Mouse (Mus musculus): Measurements from ENCODE around the gene Tln1. TPM values are rescaled to one million over a fixed set of nuclear protein-coding genes. Genes with fewer than 3 reads are reported as not detected.
"Not testable (repeated sequence)": the region's sequence is repeated elsewhere in the genome, so short reads cannot be mapped to it uniquely, and the experiment has no call there.

Gene Tln1
- polyA plus RNA-seq, 1 experiment, result 44.9 TPM

DNA sequence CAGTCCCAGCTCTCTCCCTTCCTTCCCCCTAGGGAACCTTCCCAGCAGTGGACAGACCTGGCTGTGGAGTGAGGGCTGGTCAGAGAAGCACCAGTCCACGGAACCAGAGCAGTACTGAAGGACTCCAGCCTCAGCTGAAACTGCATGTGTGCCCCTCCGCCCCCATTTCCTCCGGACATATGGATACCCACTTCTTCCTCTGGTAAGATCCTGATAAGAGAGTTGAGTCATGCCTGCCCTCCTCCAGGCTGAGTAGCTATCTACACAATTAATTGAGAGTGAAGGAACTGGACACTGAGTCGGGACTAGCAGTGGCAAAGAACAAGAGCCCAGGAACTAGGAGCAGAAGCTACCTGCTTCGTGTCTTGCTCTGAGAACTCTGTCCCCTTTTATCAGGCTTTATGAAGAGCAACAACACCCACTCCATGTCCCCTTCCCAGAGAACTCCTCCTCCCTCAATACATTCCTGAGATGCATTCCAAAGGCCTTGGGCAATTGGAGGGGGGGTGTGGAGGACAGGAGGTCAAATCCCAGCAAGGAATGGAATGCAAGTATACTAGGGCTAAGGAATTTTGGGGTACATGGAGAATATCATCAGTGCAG lies 4.4 kb downstream of the Tln1 start:
- peak overlapping the region; percentile 41; the same call in 1 of the 2 replicates for H3K27ac ChIP-seq (ENCODE audit: control insufficient read depth, insufficient read depth, low read depth, low read length)
- peaks cover 2% of the 10 kb centered on the region for H3K36me3 ChIP-seq (ENCODE audit: control insufficient read depth, insufficient read depth, low read length)
- peaks cover 13% of the 10 kb centered on the region for H3K4me1 ChIP-seq (ENCODE audit: control insufficient read depth, insufficient read depth, low read length)
- H3K27me3 ChIP-seq (ENCODE audit: control insufficient read depth, insufficient read depth, low read length), result no peaks in the 10 kb centered on the region
- no peak overlapping the region for H3K4me3 ChIP-seq (ENCODE audit: control insufficient read depth, low read depth, low read length)
- TF ChIP-seq CTCF (IDR thresholded peaks at IDR 0.05; ENCODE audit: control insufficient read depth, insufficient read depth, insufficient replicate concordance, low read depth, low read length) (no peak), POLR2A (IDR thresholded peaks at IDR 0.05; ENCODE audit: control insufficient read depth, low read depth, low read length) (no peak)

DNA sequence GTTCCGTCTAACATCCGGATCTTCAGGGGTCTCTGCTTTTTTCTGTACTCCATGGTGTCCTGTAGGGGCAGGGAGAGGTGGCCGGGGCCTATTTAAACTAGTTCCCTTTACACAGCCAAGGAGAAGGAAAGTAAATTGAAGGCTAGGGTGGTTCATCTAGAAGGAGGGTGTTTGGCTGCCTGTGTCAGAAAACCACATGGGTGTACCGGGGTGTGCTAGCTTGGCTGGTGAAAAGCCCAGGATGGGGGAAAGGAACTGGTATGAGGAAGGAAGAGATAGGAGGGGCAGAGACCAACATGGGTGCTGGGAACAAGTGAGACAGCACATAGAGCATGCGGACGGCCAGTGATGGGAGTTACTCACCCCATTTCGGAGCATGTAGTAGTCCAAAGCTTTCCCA lies 6.6 kb downstream of the Tln1 start:
- no peaks in the 10 kb centered on the region for H3K27me3 ChIP-seq (ENCODE audit: control insufficient read depth, insufficient read depth, low read length)
- TF ChIP-seq CTCF (IDR thresholded peaks at IDR 0.05; ENCODE audit: control insufficient read depth, insufficient read depth, insufficient replicate concordance, low read depth, low read length) (no peak), POLR2A (IDR thresholded peaks at IDR 0.05; ENCODE audit: control insufficient read depth, low read depth, low read length) (no peak)
- peak overlapping the region; percentile 58; the same call in 1 of the 2 replicates for H3K4me3 ChIP-seq (ENCODE audit: control insufficient read depth, low read depth, low read length)
- peaks cover 8% of the 10 kb centered on the region for H3K4me1 ChIP-seq (ENCODE audit: control insufficient read depth, insufficient read depth, low read length)
- no peak overlapping the region for H3K27ac ChIP-seq (ENCODE audit: control insufficient read depth, insufficient read depth, low read depth, low read length)
- peaks cover 4% of the 10 kb centered on the region for H3K36me3 ChIP-seq (ENCODE audit: control insufficient read depth, insufficient read depth, low read length)

DNA sequence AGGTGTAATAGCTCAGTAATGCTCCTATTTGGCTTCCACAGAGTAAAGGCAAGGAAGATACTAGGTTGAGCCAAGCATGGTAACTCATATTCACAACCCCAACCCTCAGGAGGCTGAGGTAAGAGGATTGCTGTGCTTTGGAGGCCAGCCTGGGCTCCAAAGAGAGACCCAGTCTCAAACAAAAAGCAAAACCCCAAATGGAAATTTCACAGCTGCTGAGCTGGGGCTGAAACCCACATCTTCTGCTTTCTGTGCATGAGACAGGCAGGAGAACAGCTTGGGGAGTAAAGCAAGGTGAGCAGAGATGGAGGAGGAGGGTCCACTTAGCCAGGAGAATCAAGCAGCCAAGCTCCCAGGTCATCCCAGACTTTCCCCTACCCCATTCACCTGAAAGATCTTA lies 8.6 kb downstream of the Tln1 start:
- Histone ChIP-seq H3K36me3 (ENCODE audit: control insufficient read depth, insufficient read depth, low read length) (peaks cover 4% of the 10 kb centered on the region), H3K27ac (ENCODE audit: control insufficient read depth, insufficient read depth, low read depth, low read length) (no peak overlapping the region), H3K27me3 (ENCODE audit: control insufficient read depth, insufficient read depth, low read length) (no peaks in the 10 kb centered on the region), H3K4me1 (ENCODE audit: control insufficient read depth, insufficient read depth, low read length) (peaks cover 1% of the 10 kb centered on the region; the same call in 1 of the 2 replicates), H3K4me3 (ENCODE audit: control insufficient read depth, low read depth, low read length) (no peak overlapping the region)
- TF ChIP-seq CTCF (IDR thresholded peaks at IDR 0.05; ENCODE audit: control insufficient read depth, insufficient read depth, insufficient replicate concordance, low read depth, low read length) (no peak), POLR2A (IDR thresholded peaks at IDR 0.05; ENCODE audit: control insufficient read depth, low read depth, low read length) (no peak)

DNA sequence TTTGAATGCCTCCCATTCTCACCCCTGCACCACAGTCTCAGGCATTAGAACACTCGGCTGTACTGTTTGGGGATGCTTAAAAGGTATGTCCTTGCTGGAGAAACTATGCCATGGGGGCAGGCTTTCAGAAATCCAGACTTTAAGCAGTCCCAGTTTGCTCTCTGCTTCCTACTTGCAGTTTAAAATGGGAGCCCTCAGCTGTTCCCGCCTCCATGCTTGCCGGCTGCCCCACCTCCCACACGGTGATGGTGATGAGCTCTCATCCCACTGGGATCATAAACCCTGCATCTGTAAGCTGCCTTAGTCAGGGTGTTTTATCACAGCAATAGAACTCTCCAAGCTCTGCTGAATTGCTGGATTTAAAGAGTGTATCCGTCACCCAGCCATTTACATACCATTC lies 10.1 kb downstream of the Tln1 start:
- Histone ChIP-seq H3K27me3 (ENCODE audit: control insufficient read depth, insufficient read depth, low read length) (no peaks in the 10 kb centered on the region), H3K27ac (ENCODE audit: control insufficient read depth, insufficient read depth, low read depth, low read length) (no peak overlapping the region), H3K36me3 (ENCODE audit: control insufficient read depth, insufficient read depth, low read length) (peaks cover 9% of the 10 kb centered on the region), H3K4me3 (ENCODE audit: control insufficient read depth, low read depth, low read length) (no peak overlapping the region), H3K4me1 (ENCODE audit: control insufficient read depth, insufficient read depth, low read length) (no peaks in the 10 kb centered on the region)
- TF ChIP-seq POLR2A (IDR thresholded peaks at IDR 0.05; ENCODE audit: control insufficient read depth, low read depth, low read length), result no peak
- TF ChIP-seq CTCF (IDR thresholded peaks at IDR 0.05; ENCODE audit: control insufficient read depth, insufficient read depth, insufficient replicate concordance, low read depth, low read length), result no peak

DNA sequence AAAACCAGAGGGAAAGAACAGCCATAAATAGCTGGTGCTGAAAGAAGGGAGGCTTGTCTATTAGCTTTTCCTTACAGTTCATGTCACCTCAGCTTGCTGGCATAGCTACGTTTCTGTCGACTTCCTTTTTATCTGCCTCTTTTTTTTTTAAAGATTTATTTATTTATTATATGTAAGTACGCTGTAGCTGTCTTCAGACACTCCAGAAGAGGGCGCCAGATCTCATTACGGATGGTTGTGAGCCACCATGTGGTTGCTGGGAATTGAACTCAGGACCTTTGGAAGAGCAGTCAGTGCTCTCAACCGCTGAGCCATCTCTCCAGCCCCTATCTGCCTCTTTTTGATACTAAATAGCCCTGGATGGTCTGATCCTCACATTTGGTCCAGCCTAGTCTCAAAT lies 10.6 kb downstream of the Tln1 start:
- H3K4me3 ChIP-seq (ENCODE audit: control insufficient read depth, low read depth, low read length); H3K4me1 ChIP-seq (ENCODE audit: control insufficient read depth, insufficient read depth, low read length); H3K27me3 ChIP-seq (ENCODE audit: control insufficient read depth, insufficient read depth, low read length); H3K27ac ChIP-seq (ENCODE audit: control insufficient read depth, insufficient read depth, low read depth, low read length): not testable (repeated sequence)
- H3K36me3 ChIP-seq (ENCODE audit: control insufficient read depth, insufficient read depth, low read length), result peaks cover 10% of the 10 kb centered on the region

DNA sequence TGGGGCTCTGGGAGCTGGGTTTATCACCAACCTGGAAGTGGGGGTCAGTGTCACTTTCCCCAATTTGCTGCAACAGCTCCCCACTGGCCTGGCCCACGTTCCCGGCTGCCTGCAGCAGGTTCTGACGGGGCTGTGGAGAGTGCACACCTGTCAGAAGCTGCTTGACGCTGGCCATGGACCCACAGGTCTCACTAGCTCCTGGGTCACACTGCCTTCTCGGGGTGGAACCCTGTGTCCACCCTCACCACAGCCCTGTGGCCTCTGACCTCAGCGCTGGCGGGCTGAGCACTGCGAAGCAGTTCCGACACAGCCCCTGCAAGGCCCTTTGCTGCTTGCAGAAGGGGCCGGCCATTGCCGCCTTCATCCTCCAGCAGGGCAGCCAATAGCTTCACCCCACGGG lies 13.4 kb downstream of the Tln1 start:
- Histone ChIP-seq H3K27ac (ENCODE audit: control insufficient read depth, insufficient read depth, low read depth, low read length) (no peak overlapping the region), H3K27me3 (ENCODE audit: control insufficient read depth, insufficient read depth, low read length) (no peaks in the 10 kb centered on the region), H3K36me3 (ENCODE audit: control insufficient read depth, insufficient read depth, low read length) (peaks cover 21% of the 10 kb centered on the region), H3K4me1 (ENCODE audit: control insufficient read depth, insufficient read depth, low read length) (no peaks in the 10 kb centered on the region), H3K4me3 (ENCODE audit: control insufficient read depth, low read depth, low read length) (no peak overlapping the region)
- no peak for TF ChIP-seq CTCF (IDR thresholded peaks at IDR 0.05; ENCODE audit: control insufficient read depth, insufficient read depth, insufficient replicate concordance, low read depth, low read length)
- TF ChIP-seq POLR2A (IDR thresholded peaks at IDR 0.05; ENCODE audit: control insufficient read depth, low read depth, low read length), result no peak

DNA sequence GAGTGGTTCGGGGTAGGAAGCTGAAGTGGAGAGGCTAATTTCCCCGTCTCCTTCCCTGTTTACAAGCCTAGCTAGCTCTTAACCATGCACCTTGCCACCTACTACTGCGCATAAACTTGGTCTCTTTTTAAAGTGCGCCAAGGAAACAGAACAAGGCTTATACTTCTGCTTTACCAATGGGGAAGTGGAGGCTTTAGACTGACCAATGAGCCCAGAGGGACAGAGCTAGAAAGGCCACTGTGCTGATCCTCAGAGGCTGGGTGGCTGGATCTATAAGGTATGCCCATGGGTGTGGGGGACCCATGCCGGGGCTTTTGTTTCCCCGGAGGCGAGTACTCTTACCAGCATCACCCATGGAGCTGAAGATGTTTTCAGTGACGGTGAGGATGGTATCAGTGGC lies 15.3 kb downstream of the Tln1 start:
- no peaks in the 10 kb centered on the region for H3K27me3 ChIP-seq (ENCODE audit: control insufficient read depth, insufficient read depth, low read length)
- TF ChIP-seq CTCF (IDR thresholded peaks at IDR 0.05; ENCODE audit: control insufficient read depth, insufficient read depth, insufficient replicate concordance, low read depth, low read length), result no peak
- no peak for TF ChIP-seq POLR2A (IDR thresholded peaks at IDR 0.05; ENCODE audit: control insufficient read depth, low read depth, low read length)
- H3K27ac ChIP-seq (ENCODE audit: control insufficient read depth, insufficient read depth, low read depth, low read length), result no peak overlapping the region
- H3K4me3 ChIP-seq (ENCODE audit: control insufficient read depth, low read depth, low read length), result no peak overlapping the region
- H3K4me1 ChIP-seq (ENCODE audit: control insufficient read depth, insufficient read depth, low read length), result no peaks in the 10 kb centered on the region
- H3K36me3 ChIP-seq (ENCODE audit: control insufficient read depth, insufficient read depth, low read length), result peaks cover 21% of the 10 kb centered on the region
